Mouse (Mus musculus): ENCODE data around the gene Slc7a11. TPM values are rescaled to one million over a fixed set of nuclear protein-coding genes. Genes with fewer than 3 reads are reported as not detected.

The Slc7a11 gene
- polyA plus RNA-seq, 1 experiment from 2014 or later, result 0.24 TPM

DNA sequence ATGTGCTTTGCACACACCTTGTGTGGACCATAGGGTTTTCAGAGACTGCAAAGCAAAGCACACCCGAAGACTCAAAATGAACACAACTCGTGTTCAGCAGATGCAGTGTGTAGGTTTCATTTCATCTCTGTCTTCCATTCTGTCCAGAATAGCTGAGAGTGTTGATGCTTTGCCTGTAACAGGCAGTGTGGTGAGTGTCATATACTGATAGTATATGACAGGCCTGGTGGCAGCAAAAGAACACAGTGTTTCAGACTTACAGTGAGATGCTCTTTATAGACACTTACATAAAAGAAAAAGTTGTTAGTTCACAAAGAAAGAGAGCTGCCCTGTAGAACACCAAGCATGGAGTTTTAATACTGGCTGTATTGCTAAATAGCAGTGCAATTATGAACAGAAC is 505.8 kb downstream of the Slc7a11 start:
- ATAC-seq (ENCODE audit: insufficient read depth, low FRiP score, low read depth), result no peak
- no peak overlapping the region for H3K4me2 ChIP-seq
- no peaks in the 10 kb centered on the region for H3K36me3 ChIP-seq
- no peak overlapping the region for H3K4me3 ChIP-seq (replicated peaks)
- H3K4me1 ChIP-seq, result no peaks in the 10 kb centered on the region
- no peaks in the 10 kb centered on the region for H3K27me3 ChIP-seq (replicated peaks)
- no peak overlapping the region for H3K9ac ChIP-seq
- no peak overlapping the region for H3K27ac ChIP-seq
- 85% methylated on average over 2 of the region's 2 CpGs for WGBS
- no peaks in the 10 kb centered on the region for H3K9me3 ChIP-seq

DNA sequence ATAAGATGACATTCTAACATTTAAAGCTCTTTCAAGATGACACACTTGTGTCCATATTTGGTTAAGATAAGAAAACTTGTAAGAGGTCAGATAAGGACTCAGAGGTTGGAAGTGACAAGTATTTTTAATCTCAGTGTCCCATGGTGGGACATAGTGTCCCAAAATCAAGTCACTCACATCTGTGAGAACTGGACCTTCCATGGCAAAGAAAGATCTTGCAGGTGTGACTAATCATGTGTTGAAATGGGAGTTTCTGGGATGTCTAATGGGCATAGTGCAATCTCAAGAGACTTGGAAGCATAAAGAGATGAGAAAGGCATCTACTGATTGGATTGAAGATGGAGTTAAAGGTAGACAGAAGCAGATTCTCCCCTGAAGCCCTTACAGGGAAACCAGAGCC is 513.9 kb downstream of the Slc7a11 start:
- no peak overlapping the region for H3K9ac ChIP-seq
- H3K4me3 ChIP-seq (replicated peaks), result no peak overlapping the region
- no peaks in the 10 kb centered on the region for H3K36me3 ChIP-seq
- H3K27me3 ChIP-seq (replicated peaks), result no peaks in the 10 kb centered on the region
- no peaks in the 10 kb centered on the region for H3K4me1 ChIP-seq
- no peaks in the 10 kb centered on the region for H3K9me3 ChIP-seq
- H3K4me2 ChIP-seq, result no peak overlapping the region
- no peak for ATAC-seq (ENCODE audit: insufficient read depth, low FRiP score, low read depth)
- no peak overlapping the region for H3K27ac ChIP-seq

DNA sequence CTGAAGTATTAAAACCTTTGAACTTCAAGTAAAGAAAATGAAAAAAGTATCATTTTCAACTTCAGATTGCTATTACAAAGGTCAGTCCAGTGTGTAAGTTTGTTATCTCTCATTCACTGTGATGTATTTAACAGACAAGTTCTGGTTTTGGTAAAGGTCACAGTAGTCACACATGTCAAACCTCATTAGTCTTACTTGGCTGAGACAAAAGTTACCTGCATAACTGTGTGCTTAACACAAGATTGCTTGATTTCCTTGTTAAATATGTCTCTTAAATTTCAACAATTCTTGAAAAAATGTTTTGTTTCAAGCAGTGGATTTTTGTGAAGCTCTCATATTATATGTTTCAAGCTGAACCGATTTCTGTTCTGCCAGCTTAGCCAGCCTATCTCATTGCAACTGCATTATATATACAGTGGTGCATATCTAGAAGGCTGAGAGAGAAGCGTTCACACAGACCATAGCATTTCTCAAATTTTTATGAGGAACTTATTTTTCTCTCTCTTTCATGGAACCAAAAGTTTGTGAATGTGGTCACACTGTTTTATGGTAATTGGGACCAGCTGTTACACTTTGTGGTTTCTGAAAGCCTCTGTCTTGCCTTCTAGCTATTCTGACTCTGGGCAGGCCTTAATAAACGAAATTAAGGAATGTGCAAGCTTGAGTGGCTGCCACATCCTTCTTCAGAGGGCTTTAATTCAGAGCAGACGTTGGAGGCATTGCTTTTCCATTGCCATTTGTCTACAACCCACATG is 514.7 kb downstream of the Slc7a11 start:
- H3K4me2 ChIP-seq, result no peak overlapping the region
- H3K36me3 ChIP-seq, result no peaks in the 10 kb centered on the region
- no peaks in the 10 kb centered on the region for H3K27me3 ChIP-seq (replicated peaks)
- H3K9ac ChIP-seq, result no peak overlapping the region
- H3K27ac ChIP-seq, result no peak overlapping the region
- no peak; the same call in 1 of the 2 replicates for ATAC-seq (ENCODE audit: insufficient read depth, low FRiP score, low read depth)
- H3K9me3 ChIP-seq, result no peaks in the 10 kb centered on the region
- H3K4me1 ChIP-seq, result no peaks in the 10 kb centered on the region
- H3K4me3 ChIP-seq (replicated peaks), result no peak overlapping the region
- 29% methylated on average over 4 of the region's 4 CpGs for WGBS

DNA sequence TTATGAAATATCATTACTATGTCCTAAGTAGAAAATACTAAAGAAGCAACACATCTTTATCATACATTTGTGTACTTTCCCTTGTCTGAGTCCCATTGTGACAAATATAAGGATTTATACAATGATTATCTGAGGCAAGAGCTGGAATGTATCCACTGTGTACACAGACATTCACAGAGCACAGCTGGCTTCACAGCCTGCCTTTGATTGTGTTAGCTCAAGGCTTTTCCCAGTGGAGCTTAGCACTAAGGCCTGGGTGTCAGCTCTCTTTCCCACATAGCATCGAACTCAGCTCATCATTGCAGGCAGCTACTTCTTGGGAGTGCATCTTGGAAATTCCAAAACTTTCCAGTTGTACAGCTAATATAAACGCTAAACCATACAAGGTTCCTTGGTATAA is 529.5 kb downstream of the Slc7a11 start:
- H3K4me2 ChIP-seq, result no peak overlapping the region
- H3K9ac ChIP-seq, result no peak overlapping the region
- H3K4me3 ChIP-seq (replicated peaks), result no peak overlapping the region
- no peaks in the 10 kb centered on the region for H3K36me3 ChIP-seq
- 0 out of 2 replicates have a peak, but pooled peaks cover 3% of the 10 kb centered on the region for H3K4me1 ChIP-seq
- H3K27ac ChIP-seq, result peak overlapping the region; percentile 35; the same call in 1 of the 2 replicates
- WGBS, result 31% methylated on average over 2 of the region's 2 CpGs
- H3K9me3 ChIP-seq, result no peaks in the 10 kb centered on the region
- no peaks in the 10 kb centered on the region for H3K27me3 ChIP-seq (replicated peaks)
- ATAC-seq (ENCODE audit: insufficient read depth, low FRiP score, low read depth), result peak; percentile 56; the same call in 1 of the 2 replicates

DNA sequence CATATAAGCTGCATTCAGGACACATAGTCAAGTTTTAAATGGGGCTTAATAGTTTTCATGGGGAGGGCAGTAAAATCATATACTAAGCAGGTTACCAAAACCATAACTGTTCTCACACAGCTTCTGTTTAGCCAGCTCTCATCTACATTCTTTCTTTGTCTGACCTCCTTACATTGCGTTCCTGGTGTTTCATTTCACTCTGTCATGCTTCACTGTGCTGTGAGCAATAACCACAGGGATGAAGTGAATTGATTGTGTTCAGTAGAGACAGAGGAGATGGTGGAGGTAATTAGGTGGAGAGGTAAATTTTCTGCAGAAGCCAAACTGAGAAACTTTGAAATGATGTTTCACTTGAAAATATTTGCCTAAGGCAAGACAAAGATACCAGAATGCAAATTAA is 532.5 kb downstream of the Slc7a11 start:
- H3K9ac ChIP-seq, result no peak overlapping the region
- no peak overlapping the region for H3K4me2 ChIP-seq
- no peaks in the 10 kb centered on the region for H3K9me3 ChIP-seq
- no peaks in the 10 kb centered on the region for H3K36me3 ChIP-seq
- no peak overlapping the region for H3K27ac ChIP-seq
- no peaks in the 10 kb centered on the region for H3K27me3 ChIP-seq (replicated peaks)
- ATAC-seq (ENCODE audit: insufficient read depth, low FRiP score, low read depth), result no peak
- no peak overlapping the region for H3K4me3 ChIP-seq (replicated peaks)
- 0 out of 2 replicates have a peak, but pooled peaks cover 3% of the 10 kb centered on the region for H3K4me1 ChIP-seq
- WGBS, result 50% methylated on average over 1 of the region's 1 CpGs

DNA sequence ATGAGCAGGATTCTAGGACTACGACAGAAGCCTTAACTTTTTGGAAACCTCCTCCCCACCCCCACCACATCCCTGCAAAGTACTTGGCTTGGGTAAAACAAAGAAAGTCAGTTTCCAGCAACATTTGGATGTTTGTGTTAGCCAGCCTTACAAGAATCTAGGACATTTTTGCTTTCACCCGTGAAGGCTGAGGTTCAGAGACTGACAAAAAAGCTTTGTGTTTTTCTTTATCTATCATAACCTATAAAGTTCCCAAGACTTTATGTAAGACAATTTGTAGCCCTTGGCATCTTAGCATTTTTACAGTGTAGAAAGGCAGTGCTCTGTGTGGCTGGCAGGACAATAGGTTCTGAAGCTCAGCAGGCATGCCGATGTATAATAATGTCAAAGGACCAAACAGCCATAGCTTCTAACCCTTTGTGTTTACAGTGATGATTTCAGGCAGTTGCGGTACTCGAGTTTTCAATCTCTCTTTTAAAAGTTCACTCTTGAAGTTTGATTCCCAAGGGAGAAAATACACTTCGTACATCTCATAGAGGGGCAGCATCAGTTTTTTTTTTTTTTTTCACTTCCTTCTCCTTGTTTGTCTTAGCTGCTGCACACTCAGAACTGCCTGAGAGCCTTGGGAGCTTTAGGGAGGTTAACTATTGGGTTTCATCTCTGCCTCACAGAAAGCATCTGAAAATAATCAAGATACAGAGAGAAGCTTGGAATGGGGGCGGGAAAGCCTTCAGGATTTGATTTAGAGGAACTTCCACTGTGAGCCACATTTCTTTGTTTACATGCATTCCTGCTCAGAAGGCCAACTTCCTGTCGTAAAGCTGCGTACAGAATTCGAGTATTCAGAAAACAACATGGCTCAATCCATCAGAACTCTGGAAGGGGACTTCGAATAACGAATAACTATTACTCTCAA is 534.7 kb downstream of the Slc7a11 start:
- H3K4me1 ChIP-seq, result 0 out of 2 replicates have a peak, but pooled peaks cover 3% of the 10 kb centered on the region
- ATAC-seq (ENCODE audit: insufficient read depth, low FRiP score, low read depth), result no peak
- H3K36me3 ChIP-seq, result no peaks in the 10 kb centered on the region
- no peak overlapping the region for H3K4me2 ChIP-seq
- no peaks in the 10 kb centered on the region for H3K9me3 ChIP-seq
- no peak overlapping the region for H3K9ac ChIP-seq
- H3K27me3 ChIP-seq (replicated peaks), result no peaks in the 10 kb centered on the region
- H3K27ac ChIP-seq, result peak overlapping the region; percentile 23
- WGBS, result 34% methylated on average over 12 of the region's 12 CpGs
- H3K4me3 ChIP-seq (replicated peaks), result no peak overlapping the region

DNA sequence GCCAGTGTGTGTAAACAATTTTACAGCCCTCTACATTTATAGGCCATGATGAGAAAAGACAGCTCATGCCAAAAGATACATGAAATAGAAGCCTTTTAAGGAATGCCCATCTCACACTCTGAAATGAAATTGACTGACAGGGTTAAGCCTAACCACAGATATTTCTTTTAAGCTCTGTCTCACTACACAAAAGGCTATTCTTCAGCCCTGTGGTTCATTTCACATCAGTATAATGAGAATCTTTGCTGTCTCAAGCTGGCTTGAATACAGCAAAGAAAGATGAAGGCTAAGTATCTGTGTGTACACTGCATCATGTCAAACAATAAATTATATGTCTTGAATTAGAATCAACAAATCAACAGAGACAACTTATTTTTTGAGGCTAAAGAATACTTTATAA is 549.5 kb downstream of the Slc7a11 start:
- ATAC-seq (ENCODE audit: insufficient read depth, low FRiP score, low read depth), result no peak
- Histone ChIP-seq H3K36me3 (no peaks in the 10 kb centered on the region), H3K27ac (no peak overlapping the region), H3K27me3 (replicated peaks) (no peaks in the 10 kb centered on the region), H3K4me2 (no peak overlapping the region), H3K4me1 (no peaks in the 10 kb centered on the region), H3K4me3 (replicated peaks) (no peak overlapping the region), H3K9ac (no peak overlapping the region), H3K9me3 (no peaks in the 10 kb centered on the region)

DNA sequence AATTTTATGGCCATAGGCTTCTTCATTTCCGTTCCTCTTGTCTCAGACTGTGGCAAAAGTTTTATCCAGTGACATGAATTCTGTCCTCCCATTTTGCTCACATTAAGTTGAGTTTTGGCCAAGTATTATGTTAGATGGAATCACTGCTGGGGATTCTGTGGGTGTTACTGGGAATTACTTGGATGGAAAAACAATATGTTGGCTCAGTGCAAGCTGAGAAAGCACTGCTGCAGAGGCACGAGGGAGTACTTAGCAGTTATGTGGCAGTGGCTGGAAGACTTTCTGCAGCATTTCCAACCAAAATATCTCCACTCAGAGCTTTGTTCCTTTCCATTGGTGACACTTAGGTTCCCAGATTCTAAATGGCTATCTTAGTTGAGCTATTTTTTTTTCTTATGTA is 556.1 kb downstream of the Slc7a11 start:
- Histone ChIP-seq H3K27ac (no peak overlapping the region), H3K9ac (no peak overlapping the region), H3K4me3 (replicated peaks) (no peak overlapping the region), H3K27me3 (replicated peaks) (no peaks in the 10 kb centered on the region), H3K4me2 (no peak overlapping the region), H3K36me3 (no peaks in the 10 kb centered on the region), H3K4me1 (no peaks in the 10 kb centered on the region), H3K9me3 (no peaks in the 10 kb centered on the region)
- no peak for ATAC-seq (ENCODE audit: insufficient read depth, low FRiP score, low read depth)
- WGBS, result 62% methylated on average over 2 of the region's 2 CpGs

DNA sequence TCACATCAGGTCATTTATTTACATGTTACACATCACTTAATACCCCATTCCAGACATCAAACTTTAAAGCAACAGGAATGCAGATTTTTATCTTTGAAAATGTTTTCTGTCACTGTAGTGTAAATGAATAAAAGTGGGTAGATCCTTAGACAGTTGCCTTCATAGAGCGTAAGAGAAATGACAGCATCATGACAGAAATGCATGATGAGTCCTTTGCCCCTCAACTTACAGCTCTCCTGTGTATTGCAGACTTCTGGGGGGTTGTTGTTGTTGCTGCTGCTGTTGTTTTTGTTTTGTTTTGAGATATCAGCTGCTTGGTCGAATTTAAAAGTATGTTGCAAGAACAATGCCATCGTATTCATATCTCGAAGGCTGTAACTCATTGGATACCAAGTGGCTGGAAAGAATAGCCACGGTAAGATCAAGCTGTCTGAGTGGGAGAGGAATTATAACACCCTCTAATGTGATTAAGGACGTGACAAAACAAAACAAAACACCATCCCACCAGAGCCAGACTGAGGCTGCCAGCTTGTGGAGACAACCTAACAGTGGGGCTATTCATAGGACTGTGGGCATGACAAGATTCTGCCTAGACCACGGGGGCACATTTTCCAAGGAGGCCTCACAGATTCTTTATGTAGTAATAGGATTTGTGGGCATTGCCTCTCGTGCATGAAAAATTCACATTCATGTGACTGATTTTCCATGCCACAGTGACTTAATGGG is 557.0 kb downstream of the Slc7a11 start:
- no peaks in the 10 kb centered on the region for H3K27me3 ChIP-seq (replicated peaks)
- H3K4me1 ChIP-seq, result no peaks in the 10 kb centered on the region
- H3K27ac ChIP-seq, result no peak overlapping the region
- no peaks in the 10 kb centered on the region for H3K36me3 ChIP-seq
- H3K9me3 ChIP-seq, result no peaks in the 10 kb centered on the region
- H3K9ac ChIP-seq, result no peak overlapping the region
- H3K4me2 ChIP-seq, result no peak overlapping the region
- H3K4me3 ChIP-seq (replicated peaks), result no peak overlapping the region
- 56% methylated on average over 8 of the region's 8 CpGs for WGBS
- ATAC-seq (ENCODE audit: insufficient read depth, low FRiP score, low read depth), result no peak

DNA sequence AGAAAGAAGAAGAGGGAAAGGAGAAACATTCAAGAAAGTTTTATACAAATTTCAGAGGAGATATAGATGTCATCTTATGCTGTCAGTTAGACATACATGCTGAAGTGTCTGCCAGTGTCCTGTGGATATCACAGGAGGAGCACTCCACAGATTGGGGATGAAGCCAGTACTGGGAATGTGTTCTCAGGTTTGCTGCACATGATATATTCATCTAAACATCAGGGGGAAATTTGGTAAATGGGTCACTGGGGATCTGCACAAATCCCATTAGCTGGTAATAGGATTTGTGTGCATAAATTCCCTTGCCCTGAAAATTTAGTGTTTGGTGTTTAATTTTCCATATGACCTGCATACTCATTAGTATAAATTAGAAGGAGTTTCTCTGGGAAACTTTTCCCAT is 562.9 kb downstream of the Slc7a11 start:
- H3K9ac ChIP-seq, result no peak overlapping the region
- ATAC-seq (ENCODE audit: insufficient read depth, low FRiP score, low read depth), result no peak
- H3K9me3 ChIP-seq, result no peaks in the 10 kb centered on the region

DNA sequence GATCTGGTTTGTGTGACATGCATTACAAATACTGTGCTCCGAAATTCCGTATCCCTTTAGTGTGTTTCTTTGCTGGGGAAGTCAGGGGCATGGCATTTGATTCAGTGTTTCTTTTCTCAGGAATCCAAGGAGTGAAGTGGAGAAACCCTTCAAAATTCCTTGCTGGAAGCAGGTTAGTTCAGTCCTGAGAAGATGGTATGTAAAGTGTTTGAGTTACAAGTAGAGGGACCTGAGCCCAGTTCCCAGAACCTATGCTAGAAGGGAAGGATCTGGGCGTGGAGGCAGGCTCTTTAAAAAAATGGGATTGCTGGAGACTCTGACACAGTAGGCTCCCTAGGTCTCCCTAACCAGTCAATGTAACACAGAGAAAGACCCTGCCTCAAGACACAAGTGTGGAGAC is 572.6 kb downstream of the Slc7a11 start:
- ATAC-seq (ENCODE audit: insufficient read depth, low FRiP score, low read depth), result no peak

More for the DNA sequence above, 562.9 kb downstream of the Slc7a11 start:
- H3K27me3 ChIP-seq (replicated peaks), result no peaks in the 10 kb centered on the region
- no peaks in the 10 kb centered on the region for H3K36me3 ChIP-seq
- H3K4me2 ChIP-seq, result no peak overlapping the region
- H3K4me1 ChIP-seq, result no peaks in the 10 kb centered on the region
- H3K4me3 ChIP-seq (replicated peaks), result no peak overlapping the region
- H3K27ac ChIP-seq, result no peak overlapping the region

More for the DNA sequence above, 572.6 kb downstream of the Slc7a11 start:
- peaks cover 2% of the 10 kb centered on the region; the same call in 1 of the 2 replicates for H3K4me1 ChIP-seq
- no peak overlapping the region for H3K4me3 ChIP-seq (replicated peaks)
- no peaks in the 10 kb centered on the region for H3K36me3 ChIP-seq
- H3K27ac ChIP-seq, result no peak overlapping the region
- no peaks in the 10 kb centered on the region for H3K9me3 ChIP-seq
- no peaks in the 10 kb centered on the region for H3K27me3 ChIP-seq (replicated peaks)
- no peak overlapping the region for H3K9ac ChIP-seq
- WGBS, result 74% methylated on average over 3 of the region's 3 CpGs
- H3K4me2 ChIP-seq, result no peak overlapping the region
